Mouse (Mus musculus) stomach, embryonic 16.5 days (tissue): ENCODE measurements around the gene Ccdc85c. TPM values are rescaled to one million over a fixed set of nuclear protein-coding genes. Genes with fewer than 3 reads are reported as not detected.

ENCODE experiments used
- ATAC-seq: fragments of 200-750 bp; cut with Nextera tagmentation; 2 replicates; pipeline ENCODE4 v1.8.0; 2017; ENCODE audit warnings: moderate number of reproducible peaks, moderate TSS enrichment; ENCODE audit not compliant: insufficient read depth, low FRiP score
- H3K27ac ChIP-seq: fragments of 300-500 bp; sonication (generic); 2 replicates; pipeline ENCODE4 v1.5.1; 2014; ENCODE audit warnings: low read length
- H3K27me3 ChIP-seq: fragments of 300-500 bp; sonication (generic); 2 replicates; pipeline ENCODE4 v1.6.1; 2014; ENCODE audit warnings: low read length, control low read depth, mixed read lengths; ENCODE audit not compliant: control insufficient read depth, insufficient read depth
- H3K36me3 ChIP-seq: fragments of 300-500 bp; sonication (generic); 2 replicates; pipeline ENCODE4 v1.6.1; 2014; ENCODE audit warnings: low read length; ENCODE audit not compliant: control insufficient read depth, insufficient read depth
- H3K4me1 ChIP-seq: fragments of 300-500 bp; sonication (generic); 2 replicates; pipeline ENCODE4 v1.6.1; 2014; ENCODE audit warnings: low read length, control low read depth, mixed read lengths; ENCODE audit not compliant: control insufficient read depth, insufficient read depth
- H3K4me2 ChIP-seq: fragments of 300-500 bp; sonication (generic); 2 replicates; pipeline ENCODE4 v1.6.1; 2014; ENCODE audit warnings: low read depth, low read length, mixed read lengths
- H3K4me3 ChIP-seq: fragments of 300-500 bp; sonication (generic); replicated peaks from 2 replicates; pipeline ENCODE4 v1.5.1; 2014; ENCODE audit warnings: mild to moderate bottlenecking, low read length
- H3K9ac ChIP-seq: fragments of 300-500 bp; sonication (generic); 2 replicates; pipeline ENCODE4 v1.6.1; 2014; ENCODE audit warnings: low read length
- H3K9me3 ChIP-seq: fragments of 300-500 bp; sonication (generic); replicated peaks from 2 replicates; pipeline ENCODE4 v1.6.1; 2016; ENCODE audit warnings: low read length, control low read depth; ENCODE audit not compliant: control insufficient read depth
- WGBS: fragments of 180-500 bp; shearing (Covaris S2); extraction: QIAGEN DNeasy Blood & Tissue Kit; methylation state at CpG from one replicate; pipeline ENCODE4 v1.1.7; 2014; 5-methylcytosine and 5-hydroxymethylcytosine counted together
- polyA plus RNA-seq: library from polyadenylated mRNA; unstranded; fragments of >200 nt; fragmentation: Nextera tagmentation; extraction: Ambion mirVana; gene quantifications from 2 replicates; pipeline ENCODE4 v1.2.1, GENCODE M21; 2015

The Ccdc85c gene
- polyA plus RNA-seq, 1 experiment from 2014 or later, result 6.9 TPM

GRCm38 (mm10) chr12:108251034-108251792 lies 24.0 kb downstream of the Ccdc85c start:
- peak overlapping the region; percentile 88; the same call in 1 of the 2 replicates for H3K27ac ChIP-seq
- 0 out of 2 replicates have a peak overlapping the region, but pooled peaks have one; percentile 24 for H3K4me2 ChIP-seq
- no peaks in the 10 kb centered on the region for H3K27me3 ChIP-seq
- H3K36me3 ChIP-seq, result no peaks in the 10 kb centered on the region
- H3K9me3 ChIP-seq, result no peaks in the 10 kb centered on the region
- ATAC-seq, result peak; percentile 54; the same call in 1 of the 2 replicates
- 76% methylated on average over 31 of the region's 31 CpGs for WGBS
- peaks cover 57% of the 10 kb centered on the region for H3K4me1 ChIP-seq
- H3K9ac ChIP-seq, result no peak overlapping the region
- H3K4me3 ChIP-seq, result no peak overlapping the region

GRCm38 (mm10) chr12:108249522-108249921 lies 25.7 kb downstream of the Ccdc85c start:
- no peak for ATAC-seq
- Histone ChIP-seq H3K27ac (no peak overlapping the region; the same call in 1 of the 2 replicates), H3K9me3 (no peaks in the 10 kb centered on the region), H3K27me3 (no peaks in the 10 kb centered on the region), H3K4me3 (no peak overlapping the region), H3K4me2 (peak overlapping the region; percentile 13; the same call in 1 of the 2 replicates), H3K4me1 (peaks cover 64% of the 10 kb centered on the region), H3K9ac (no peak overlapping the region), H3K36me3 (no peaks in the 10 kb centered on the region)
- 44% methylated on average over 10 of the region's 10 CpGs for WGBS

GRCm38 (mm10) chr12:108249019-108249418 lies 26.2 kb downstream of the Ccdc85c start:
- no peaks in the 10 kb centered on the region for H3K36me3 ChIP-seq
- no peak overlapping the region for H3K27ac ChIP-seq
- 89% methylated on average over 8 of the region's 8 CpGs for WGBS
- H3K9ac ChIP-seq, result no peak overlapping the region
- H3K9me3 ChIP-seq, result no peaks in the 10 kb centered on the region
- H3K27me3 ChIP-seq, result no peaks in the 10 kb centered on the region
- H3K4me2 ChIP-seq, result no peak overlapping the region
- H3K4me1 ChIP-seq, result peaks cover 69% of the 10 kb centered on the region
- H3K4me3 ChIP-seq, result no peak overlapping the region
- no peak for ATAC-seq

- Histone ChIP-seq H3K4me3 (no peak overlapping the region), H3K9me3 (no peaks in the 10 kb centered on the region), H3K9ac (no peak overlapping the region), H3K27ac (peak overlapping the region; percentile 55; the same call in 1 of the 2 replicates), H3K36me3 (no peaks in the 10 kb centered on the region), H3K4me2 (no peak overlapping the region), H3K4me1 (peaks cover 53% of the 10 kb centered on the region), H3K27me3 (no peaks in the 10 kb centered on the region)
- peak; percentile 63; the same call in 1 of the 2 replicates for ATAC-seq
- 69% methylated on average over 10 of the region's 10 CpGs for WGBS
These were observed 28.3 kb downstream of the Ccdc85c start for GRCm38 (mm10) chr12:108246759-108247500.

- Histone ChIP-seq H3K4me2 (no peak overlapping the region), H3K27ac (peak overlapping the region; percentile 81; the same call in 1 of the 2 replicates), H3K4me3 (no peak overlapping the region), H3K9ac (peak overlapping the region; percentile 21; the same call in 1 of the 2 replicates), H3K27me3 (no peaks in the 10 kb centered on the region), H3K4me1 (peaks cover 56% of the 10 kb centered on the region), H3K36me3 (no peaks in the 10 kb centered on the region), H3K9me3 (no peaks in the 10 kb centered on the region)
- ATAC-seq, result no peak
- WGBS, result 54% methylated on average over 9 of the region's 9 CpGs
These were observed 29.6 kb downstream of the Ccdc85c start for GRCm38 (mm10) chr12:108245579-108245978.

- 2% methylated on average over 8 of the region's 8 CpGs for WGBS
- peak overlapping the region; percentile 81 for H3K27ac ChIP-seq
- peaks cover 59% of the 10 kb centered on the region for H3K4me1 ChIP-seq
- ATAC-seq, result peak; percentile 67
- H3K36me3 ChIP-seq, result no peaks in the 10 kb centered on the region
- peak overlapping the region; percentile 58 for H3K9ac ChIP-seq
- H3K4me2 ChIP-seq, result peak overlapping the region; percentile 28
- no peaks in the 10 kb centered on the region for H3K27me3 ChIP-seq
- H3K4me3 ChIP-seq, result no peak overlapping the region
- H3K9me3 ChIP-seq, result no peaks in the 10 kb centered on the region
These were observed 30.4 kb downstream of the Ccdc85c start for GRCm38 (mm10) chr12:108244778-108245177.

- ATAC-seq, result no peak
- H3K4me1 ChIP-seq, result peaks cover 56% of the 10 kb centered on the region
- H3K9ac ChIP-seq, result no peak overlapping the region
- H3K27ac ChIP-seq, result no peak overlapping the region
- no peaks in the 10 kb centered on the region for H3K27me3 ChIP-seq
- H3K9me3 ChIP-seq, result no peaks in the 10 kb centered on the region
- H3K4me3 ChIP-seq, result no peak overlapping the region
- H3K4me2 ChIP-seq, result no peak overlapping the region
- H3K36me3 ChIP-seq, result no peaks in the 10 kb centered on the region
- WGBS, result 91% methylated on average over 19 of the region's 20 CpGs
These were observed 32.9 kb downstream of the Ccdc85c start for GRCm38 (mm10) chr12:108242243-108242745.

GRCm38 (mm10) chr12:108241626-108242025 lies 33.6 kb downstream of the Ccdc85c start:
- Histone ChIP-seq H3K27ac (no peak overlapping the region), H3K4me3 (no peak overlapping the region), H3K4me2 (no peak overlapping the region), H3K9me3 (no peaks in the 10 kb centered on the region), H3K4me1 (peaks cover 53% of the 10 kb centered on the region), H3K9ac (no peak overlapping the region), H3K36me3 (no peaks in the 10 kb centered on the region), H3K27me3 (no peaks in the 10 kb centered on the region)
- 62% methylated on average over 6 of the region's 6 CpGs for WGBS
- no peak for ATAC-seq
